Mouse (Mus musculus) gastrocnemius, postnatal 10 days (tissue): ENCODE measurements around the gene Gjc2. TPM values are rescaled to one million over a fixed set of nuclear protein-coding genes. Genes with fewer than 3 reads are reported as not detected.

Experiments
- DNase-seq: peaks from one replicate; pipeline ENCODE4 v3.0.0; 2021; ENCODE audit warnings: mixed read lengths
- total RNA-seq, 2 experiments: library from RNA; stranded (reverse); gene quantifications; 2 replicates each; pipeline ENCODE4 v1.2.3; 2021

Gene Gjc2
- total RNA-seq, 2 experiments from 2014 or later, result 0.78 to 1.2 TPM

GRCm38 (mm10) chr11:59208153-59208831 is 25.3 kb upstream of the Gjc2 start, which contains the start of gene 2310033P09Rik:
Gene 2310033P09Rik, plus strand, starts transcription at chr11:59208321.
- DNase-seq, result peak; percentile 92

DNA sequence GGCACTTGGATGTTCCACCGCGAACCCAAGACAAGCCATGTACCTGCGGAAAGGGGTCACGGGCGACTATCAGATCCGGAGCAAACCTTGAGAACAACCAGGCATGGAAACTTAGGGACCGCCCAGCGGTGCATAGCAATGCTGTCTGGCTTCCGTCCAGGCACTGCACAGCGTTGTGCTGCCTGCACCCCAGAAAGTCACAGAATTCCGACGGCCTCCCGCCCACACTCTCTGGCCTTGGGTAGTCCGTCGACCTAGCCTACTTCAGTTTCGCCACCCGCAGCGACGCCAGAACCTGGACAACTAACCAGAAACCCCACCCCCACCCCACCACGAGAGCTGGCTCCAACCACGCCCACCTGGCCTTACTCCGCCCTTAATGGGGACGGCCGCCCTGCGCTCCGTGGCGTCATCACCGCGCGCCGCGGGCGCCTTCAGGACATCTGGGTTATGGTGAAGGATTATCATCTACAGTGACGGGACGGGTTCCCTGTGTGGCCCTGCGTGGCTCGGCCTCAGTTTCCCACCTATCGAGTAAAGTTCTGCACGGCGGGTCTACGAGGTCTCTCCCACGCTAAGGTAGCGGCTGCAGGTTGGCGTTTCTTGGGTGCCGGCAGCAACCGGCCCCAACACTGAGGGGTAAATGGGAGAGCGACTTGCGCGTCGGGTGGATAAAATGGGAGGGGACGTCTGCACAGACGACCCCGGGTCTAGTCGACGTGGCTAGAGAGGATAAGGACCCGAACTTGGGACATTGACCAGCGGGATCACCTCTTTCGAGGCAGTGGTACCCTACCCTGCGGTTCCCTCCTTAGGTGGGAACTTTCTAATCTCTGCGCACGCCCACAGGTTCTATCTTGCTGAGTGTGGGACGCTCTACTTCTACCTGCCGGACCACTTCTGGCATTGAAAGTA is 19.3 kb upstream of the Gjc2 start, which contains the start of gene Mrpl55:
Gene Mrpl55, plus strand, starts transcription at position 406 of the 915 bp plus-strand sequence.
- DNase-seq, result peak; percentile 97

- no peak for DNase-seq
Observed at GRCm38 (mm10) chr11:59201216-59202002, 18.4 kb upstream of the Gjc2 start.

DNA sequence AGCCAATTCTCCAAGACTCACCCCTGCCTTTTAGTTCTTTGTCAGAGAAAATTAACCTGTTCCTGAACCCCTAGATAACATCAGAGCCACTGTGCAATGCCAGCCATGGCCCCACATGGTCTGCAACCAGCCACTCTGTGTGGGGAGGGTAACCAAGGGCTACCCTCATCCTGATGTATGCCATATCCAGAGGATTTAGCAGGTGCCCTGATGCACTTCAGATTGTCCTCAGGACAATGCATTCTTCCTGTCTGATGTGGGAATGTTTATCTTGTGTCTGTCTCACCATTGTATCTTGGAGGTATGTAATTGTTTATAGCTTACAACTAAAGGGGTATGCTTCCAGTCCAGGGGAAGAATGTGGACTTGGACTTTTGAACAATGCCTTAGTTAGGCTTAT is 13.2 kb upstream of the Gjc2 start:
- no peak for DNase-seq

- no peak for DNase-seq
Observed at GRCm38 (mm10) chr11:59192059-59192386, 9.0 kb upstream of the Gjc2 start, which contains the start of gene Guk1. Gene Guk1, minus strand, starts transcription at chr11:59192212.

GRCm38 (mm10) chr11:59191231-59192058 is 8.4 kb upstream of the Gjc2 start:
- peak; percentile 86 for DNase-seq

DNA sequence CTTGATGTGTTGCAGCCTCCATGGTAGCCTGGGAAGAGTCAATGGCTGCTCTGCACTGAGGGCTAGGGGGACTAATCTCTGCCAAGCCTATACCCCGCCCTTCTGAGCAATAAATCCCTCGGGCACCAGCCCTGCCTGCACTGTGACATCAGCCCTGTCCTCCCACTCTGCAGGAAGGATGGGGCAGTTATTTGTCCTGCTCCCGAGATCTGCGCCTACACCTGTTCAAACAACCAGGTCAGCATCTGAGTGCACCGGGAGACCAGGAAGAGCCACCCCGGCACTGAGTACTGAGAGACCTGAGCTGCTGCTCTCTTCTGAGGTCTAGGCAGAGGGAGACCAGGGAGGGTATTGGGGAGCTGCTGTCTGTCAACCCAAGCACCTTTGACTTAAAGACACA is 4.7 kb upstream of the Gjc2 start:
- no peak for DNase-seq

GRCm38 (mm10) chr11:59185490-59185889 is 2.5 kb upstream of the Gjc2 start:
- DNase-seq, result no peak

GRCm38 (mm10) chr11:59183821-59184220 is 808 bp upstream of the Gjc2 start:
- DNase-seq, result peak; percentile 55

DNA sequence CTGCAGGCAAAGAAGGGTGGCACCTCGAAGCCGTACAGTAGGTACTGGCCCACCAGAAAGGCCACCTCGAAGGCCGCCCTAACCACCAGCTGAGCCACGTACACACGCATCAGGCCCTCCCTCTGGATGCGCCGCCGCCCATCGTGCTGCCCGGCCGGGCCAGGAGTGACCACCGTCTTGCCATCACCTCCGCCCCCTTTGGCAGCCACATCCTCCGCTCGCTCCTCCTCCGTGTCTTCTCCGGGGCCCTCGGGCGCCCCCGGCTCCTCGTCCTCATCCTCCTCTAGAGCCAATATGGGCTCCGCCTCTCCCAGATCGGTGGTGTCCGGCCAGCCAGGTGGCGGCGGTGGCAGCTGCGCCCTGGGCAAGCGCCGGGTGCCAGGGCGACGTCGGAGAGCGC is 6.1 kb downstream of the Gjc2 start:
- DNase-seq, result peak; percentile 22

- peak; percentile 25 for DNase-seq
Observed at GRCm38 (mm10) chr11:59176475-59176874, 6.5 kb downstream of the Gjc2 start.

GRCm38 (mm10) chr11:59174189-59174838 is 8.7 kb downstream of the Gjc2 start:
- peak; percentile 2 for DNase-seq

GRCm38 (mm10) chr11:59170549-59170948 is 12.5 kb downstream of the Gjc2 start:
- DNase-seq, result no peak

DNA sequence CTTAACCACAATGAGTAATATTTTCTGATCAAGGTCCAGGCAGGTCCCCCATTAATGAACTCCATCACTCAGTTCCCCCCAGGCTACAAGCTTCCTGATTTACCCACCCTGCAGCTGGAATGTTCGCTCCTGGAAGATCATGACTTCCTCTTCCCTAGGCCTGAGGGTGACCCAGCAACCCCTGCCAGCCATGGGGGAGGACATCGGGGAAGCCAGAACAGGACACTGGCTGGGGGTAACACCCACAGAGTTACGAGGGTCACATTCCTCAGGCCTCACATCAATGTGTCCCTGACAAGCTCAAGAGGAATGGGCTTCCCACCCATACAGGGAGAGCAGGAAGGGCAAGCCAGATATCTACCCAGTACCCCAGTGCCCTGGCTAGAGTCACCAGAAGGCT is 13.2 kb downstream of the Gjc2 start:
- no peak for DNase-seq

DNA sequence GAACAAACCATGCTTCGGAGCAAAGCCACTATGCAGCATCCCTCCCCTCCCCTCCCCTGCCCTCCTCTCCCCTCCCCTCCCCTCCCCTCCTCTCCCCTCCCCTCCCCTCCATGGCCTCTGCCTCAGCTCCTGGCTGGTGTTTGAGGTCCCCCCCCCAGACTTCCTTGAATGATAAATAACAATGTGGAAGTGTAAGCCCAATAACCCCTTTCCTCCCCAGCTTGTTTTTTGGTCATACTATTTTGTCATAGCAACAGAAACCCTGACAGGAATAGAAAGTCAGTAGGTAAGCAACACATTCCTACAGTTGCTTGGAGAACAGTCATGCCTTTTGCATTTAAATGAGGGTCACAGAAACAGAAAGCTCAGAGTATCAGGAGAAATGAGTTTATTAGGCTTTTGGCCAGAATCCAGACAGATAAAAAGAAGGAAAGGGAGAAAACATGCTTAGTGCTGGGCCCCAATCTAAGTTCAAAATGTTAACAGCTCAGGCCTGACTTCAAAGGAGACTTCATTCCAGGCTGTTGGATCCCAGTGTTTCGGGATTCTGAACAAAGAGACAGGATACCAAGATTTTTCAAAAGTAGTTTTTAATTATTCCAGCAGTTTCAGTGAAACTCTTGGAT is 17.3 kb downstream of the Gjc2 start:
- no peak for DNase-seq

DNA sequence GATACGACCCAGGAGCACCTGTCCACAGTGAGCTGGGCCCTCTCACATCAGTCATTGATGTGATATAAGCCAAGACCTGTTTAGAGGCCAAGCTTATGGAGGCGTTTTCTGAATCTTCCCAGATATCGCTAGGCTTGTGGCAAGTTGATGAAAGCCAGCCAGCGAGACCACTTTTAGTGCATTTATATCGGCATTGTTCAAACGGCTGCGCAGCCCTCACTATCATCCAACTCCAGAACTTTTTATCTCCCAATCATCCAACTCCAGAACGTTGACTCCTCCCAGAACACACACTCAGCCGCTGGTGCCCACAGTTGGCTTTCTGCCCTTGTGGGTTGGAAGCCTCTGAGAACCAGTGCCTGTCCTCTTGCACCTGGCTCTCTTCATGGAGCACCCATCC is 18.6 kb downstream of the Gjc2 start:
- DNase-seq, result no peak

DNA sequence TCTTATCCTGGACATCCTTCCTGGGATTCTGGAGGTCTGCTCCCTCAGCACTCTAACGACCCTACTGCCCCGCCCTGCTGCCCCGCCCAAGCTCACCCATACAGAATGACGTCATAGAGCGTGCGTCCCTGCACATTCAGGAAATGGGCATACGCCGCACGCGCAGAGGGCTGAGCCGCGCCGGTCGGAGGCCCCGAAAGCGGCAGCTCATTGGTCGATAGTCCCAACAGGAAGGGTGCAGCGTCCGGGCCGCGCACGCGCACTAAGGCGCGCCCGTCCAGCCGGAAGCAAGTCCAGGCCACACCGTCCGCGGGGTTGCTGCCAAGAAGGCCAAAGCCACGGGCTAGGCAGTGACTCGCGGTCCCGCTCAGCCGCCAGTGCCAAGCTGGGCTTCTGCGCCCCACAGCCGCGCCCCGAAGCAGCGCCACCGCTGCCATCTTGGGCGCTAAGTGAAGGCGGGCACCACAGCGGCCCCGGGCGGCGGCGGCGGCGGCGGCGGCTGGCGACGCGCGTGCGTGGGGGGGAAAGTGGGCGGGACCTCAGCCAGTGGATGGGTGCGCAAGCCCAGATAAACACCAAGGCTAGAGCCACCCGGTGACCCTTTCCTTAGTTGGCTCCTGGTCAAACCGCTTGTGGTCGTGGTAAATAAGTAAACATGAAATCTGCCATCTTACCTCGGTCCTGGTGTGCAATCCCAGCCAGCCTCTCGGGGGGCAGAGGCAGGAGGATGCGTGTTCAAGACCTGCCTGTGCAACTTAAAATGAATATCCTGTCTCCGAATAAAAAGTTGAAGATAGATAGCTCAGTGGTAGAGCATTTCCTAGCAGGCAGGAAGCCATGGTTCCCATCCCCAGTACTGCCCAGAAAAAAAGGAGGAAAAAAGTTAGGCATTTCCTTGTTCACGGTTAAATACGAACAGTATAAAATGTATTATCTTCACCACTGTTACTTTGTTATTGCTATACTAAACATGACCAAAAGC is 19.5 kb downstream of the Gjc2 start, which contains the start of gene Iba57:
Gene Iba57, minus strand, starts transcription at position 485 of the 982 bp plus-strand sequence.
- peak; percentile 92 for DNase-seq

DNA sequence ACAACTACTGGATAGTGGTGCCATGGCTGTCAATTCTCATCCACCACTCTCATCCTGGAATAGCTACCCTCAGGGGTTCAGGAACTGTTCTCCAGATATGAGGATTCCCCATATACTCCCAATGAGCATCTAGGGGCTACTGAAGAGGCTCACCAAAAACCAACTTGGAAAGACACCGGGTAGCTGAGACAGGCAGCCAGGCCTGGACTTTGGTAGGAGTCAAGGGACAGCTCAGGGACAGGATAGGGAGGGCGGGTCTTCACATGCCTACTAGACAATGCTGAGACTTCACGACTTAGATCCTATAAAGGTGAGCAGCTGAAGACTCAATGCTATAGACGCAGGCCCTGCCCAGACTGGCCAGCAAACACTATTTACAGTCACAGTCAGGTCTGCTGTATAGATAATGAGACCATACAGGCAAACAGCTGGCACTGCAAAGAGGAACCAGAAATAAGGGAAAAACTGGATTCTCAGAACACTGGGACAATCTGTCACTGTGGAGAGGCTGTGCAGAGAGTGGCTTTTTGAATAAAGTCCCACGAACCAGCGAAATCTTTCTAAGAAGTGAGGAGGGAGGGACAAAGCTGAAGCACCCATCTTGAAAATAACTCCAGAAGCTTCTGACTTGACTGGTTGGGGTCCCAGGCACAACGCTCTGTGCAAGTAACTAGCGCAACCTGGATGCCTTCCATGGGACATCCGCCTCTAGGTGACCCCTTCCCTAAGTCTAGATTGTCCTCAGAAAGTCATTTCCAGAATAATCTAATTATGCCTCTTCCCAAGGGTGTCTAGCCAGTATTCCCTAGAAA is 20.4 kb downstream of the Gjc2 start:
- DNase-seq, result no peak
